Mouse (Mus musculus): ENCODE measurements at regions not wholly inside any gene's neighbourhood (a gene's known extent, or its start where the extent isn't known, plus 50 kb on each side); places are given as distances from the start of the nearest gene placed in this dataset.

DNA sequence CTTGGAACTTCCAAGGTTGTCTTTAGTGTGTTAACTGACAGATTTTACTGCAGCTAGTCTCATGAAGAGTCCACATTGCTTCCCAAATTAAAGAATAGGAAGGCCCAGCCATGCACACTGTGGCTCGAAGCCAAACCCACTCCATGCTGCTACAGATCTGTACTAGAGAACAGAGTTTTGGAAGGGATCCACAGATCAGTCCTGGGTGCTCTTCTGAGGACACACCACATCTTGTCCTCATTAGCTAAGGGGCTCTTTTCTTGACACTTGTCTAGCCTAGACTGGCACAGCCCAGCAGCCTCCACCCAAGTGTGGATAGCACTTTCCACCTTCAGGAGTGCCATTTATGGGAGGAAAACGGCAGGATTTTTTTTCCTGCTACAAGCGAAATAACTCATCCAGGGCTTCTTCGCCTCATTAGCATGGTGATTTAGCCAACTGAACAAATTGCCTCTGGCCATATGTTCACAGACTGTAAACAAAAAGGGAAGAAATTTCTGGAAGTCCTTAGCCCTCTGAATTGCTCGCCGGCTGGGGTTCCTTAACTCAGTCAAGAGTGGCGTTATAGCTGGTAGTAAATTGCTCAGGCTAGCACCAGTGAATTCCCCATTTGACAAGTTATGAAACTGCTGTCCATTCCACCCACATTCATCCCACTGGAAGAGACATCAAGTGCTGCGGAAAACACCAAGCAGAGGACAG lies 690.4 kb downstream of the Defb40 start:
- TF ChIP-seq POLR2A (IDR thresholded peaks at IDR 0.05; ENCODE audit: low read depth, low read length) (no peak), CTCF (conservative IDR thresholded peaks at IDR 0.05; ENCODE audit: insufficient read depth, insufficient read length, low read depth, low read length) (no peak)
